Mouse (Mus musculus) myocyte (in vitro differentiated cells): ENCODE measurements at regions not wholly inside any gene's neighbourhood (a gene's known extent, or its start where the extent isn't known, plus 50 kb on each side); places are given as distances from the start of the nearest gene placed in this dataset.

Experiments
- H3K27me3 ChIP-seq: one replicate; pipeline ENCODE4 v1.6.1; 2011; ENCODE audit not compliant: control insufficient read depth, insufficient read depth, insufficient read length
- H3K36me3 ChIP-seq: one replicate; pipeline ENCODE4 v1.6.1; 2011; ENCODE audit not compliant: control insufficient read depth, insufficient read depth
- H3K4me2 ChIP-seq: one replicate; pipeline ENCODE4 v1.6.1; 2011; ENCODE audit warnings: low read depth, control low read depth
- H3K4me3 ChIP-seq: one replicate; pipeline ENCODE4 v1.5.1; 2011; ENCODE audit warnings: mild to moderate bottlenecking, control low read depth, moderate library complexity
- H3K79me2 ChIP-seq: one replicate; pipeline ENCODE4 v1.6.1; 2011; ENCODE audit not compliant: control insufficient read depth, insufficient read depth
- H3ac ChIP-seq: one replicate; pipeline ENCODE4 v1.6.1; 2011; ENCODE audit not compliant: control insufficient read depth, insufficient read length
- CEBPB ChIP-seq: IDR thresholded peaks from 2 replicates; pipeline ENCODE4 v1.6.1; 2011; ENCODE audit warnings: mild to moderate bottlenecking, moderate library complexity; ENCODE audit not compliant: poor library complexity, insufficient read depth, severe bottlenecking
- E2F4 ChIP-seq: IDR thresholded peaks from one replicate; pipeline ENCODE4 v1.6.1; 2011; ENCODE audit warnings: mild to moderate bottlenecking, control low read depth, moderate library complexity; ENCODE audit not compliant: insufficient read depth
- MAX ChIP-seq: IDR thresholded peaks from one replicate; pipeline ENCODE4 v1.6.1; 2011; ENCODE audit warnings: low read depth, mild to moderate bottlenecking, control low read depth
- MYOD1 ChIP-seq, 3 experiments: IDR thresholded peaks; one replicate each; pipeline ENCODE4 v1.6.1; 2011; ENCODE audit warnings: control low read depth in 2 of 3, low read depth in 2 of 3, mild to moderate bottlenecking in 2 of 3, moderate library complexity in 1 of 3; ENCODE audit not compliant: insufficient read length in 2 of 3, control insufficient read depth in 1 of 3
- MYOG ChIP-seq, 3 experiments: IDR thresholded peaks; one replicate each; pipeline ENCODE4 v1.6.1; 2011; ENCODE audit warnings: control low read depth in 2 of 3, low read depth in 2 of 3, mild to moderate bottlenecking in 2 of 3; ENCODE audit not compliant: insufficient read length in 2 of 3, control insufficient read depth in 1 of 3, insufficient read depth in 1 of 3
- POLR2A ChIP-seq: IDR thresholded peaks from one replicate; pipeline ENCODE4 v1.6.1; 2011; ENCODE audit warnings: low read depth, mild to moderate bottlenecking, control low read depth, moderate library complexity; ENCODE audit not compliant: insufficient read length
- POLR2AphosphoS2 ChIP-seq: IDR thresholded peaks from one replicate; pipeline ENCODE4 v1.6.1; 2011; ENCODE audit warnings: low read depth, control low read depth; ENCODE audit not compliant: insufficient read length
- REST ChIP-seq: IDR thresholded peaks from one replicate; pipeline ENCODE4 v1.6.1; 2011; ENCODE audit warnings: mild to moderate bottlenecking, control low read depth, moderate library complexity; ENCODE audit not compliant: insufficient read depth, insufficient read length
- SRF ChIP-seq: IDR thresholded peaks from one replicate; pipeline ENCODE4 v1.6.1; 2011; ENCODE audit warnings: low read depth; ENCODE audit not compliant: control insufficient read depth, insufficient read length
- TCF12 ChIP-seq: IDR thresholded peaks from one replicate; pipeline ENCODE4 v1.6.1; 2011; ENCODE audit warnings: mild to moderate bottlenecking, control low read depth; ENCODE audit not compliant: poor library complexity, insufficient read depth, severe bottlenecking
- TCF3 ChIP-seq: IDR thresholded peaks from one replicate; pipeline ENCODE4 v1.6.1; 2011; ENCODE audit warnings: low read depth, control low read depth; ENCODE audit not compliant: insufficient read length
- USF1 ChIP-seq: IDR thresholded peaks from one replicate; pipeline ENCODE4 v1.6.1; 2011; ENCODE audit warnings: low read depth, mild to moderate bottlenecking, control low read depth, moderate library complexity

- Histone ChIP-seq H3ac (no peak overlapping the region), H3K27me3 (no peaks in the 10 kb centered on the region), H3K4me2 (peak overlapping the region; percentile 58), H3K36me3 (no peaks in the 10 kb centered on the region), H3K79me2 (no peaks in the 10 kb centered on the region), H3K4me3 (no peak overlapping the region)
- peak; percentile 76 for TF ChIP-seq CEBPB
- TF ChIP-seq TCF12, result peak; percentile 19
- peak in 2 of 3 experiments; percentile 90 to 94 for TF ChIP-seq MYOD1 (IDR thresholded peaks at IDR 0.05; ENCODE audit: control insufficient read depth in 1 of 3, insufficient read length in 2 of 3, low read depth in 2 of 3)
- TF ChIP-seq USF1, result no peak
These were observed 77.2 kb downstream of the Ets2 start for GRCm38 (mm10) chr16:95778845-95779722.

- Histone ChIP-seq H3K4me2 (peak overlapping the region; percentile 58), H3K4me3 (no peak overlapping the region), H3K79me2 (no peaks in the 10 kb centered on the region), H3K36me3 (no peaks in the 10 kb centered on the region), H3K27me3 (no peaks in the 10 kb centered on the region), H3ac (no peak overlapping the region)
- TF ChIP-seq MYOG (IDR thresholded peaks at IDR 0.05; ENCODE audit: control insufficient read depth in 1 of 3, insufficient read depth in 1 of 3, insufficient read length in 2 of 3, low read depth in 2 of 3) (no peak), TCF3 (no peak), USF1 (no peak), TCF12 (no peak)
These were observed 76.3 kb downstream of the Ets2 start for GRCm38 (mm10) chr16:95778173-95778572.

- H3ac ChIP-seq, result no peak overlapping the region
- no peak overlapping the region for H3K4me3 ChIP-seq
- no peak for TF ChIP-seq MYOD1 (IDR thresholded peaks at IDR 0.05; ENCODE audit: control insufficient read depth in 1 of 3, insufficient read length in 2 of 3, low read depth in 2 of 3)
- no peak for TF ChIP-seq REST
- no peak for TF ChIP-seq TCF3
- TF ChIP-seq CEBPB, result no peak
- no peak for TF ChIP-seq MAX
- TF ChIP-seq SRF, result no peak
- TF ChIP-seq POLR2AphosphoS2, result no peak
- TF ChIP-seq POLR2A, result no peak
- TF ChIP-seq MYOG (IDR thresholded peaks at IDR 0.05; ENCODE audit: control insufficient read depth in 1 of 3, insufficient read depth in 1 of 3, insufficient read length in 2 of 3, low read depth in 2 of 3), result no peak
- TF ChIP-seq TCF12, result no peak
- H3K36me3 ChIP-seq, result no peaks in the 10 kb centered on the region
- no peak overlapping the region for H3K4me2 ChIP-seq
- no peaks in the 10 kb centered on the region for H3K79me2 ChIP-seq
- H3K27me3 ChIP-seq, result no peaks in the 10 kb centered on the region
These were observed 74.9 kb downstream of the Ets2 start for GRCm38 (mm10) chr16:95776610-95777363.

- TF ChIP-seq SRF (no peak), POLR2A (no peak), MAX (no peak), MYOG (IDR thresholded peaks at IDR 0.05; ENCODE audit: control insufficient read depth in 1 of 3, insufficient read depth in 1 of 3, insufficient read length in 2 of 3, low read depth in 2 of 3) (no peak), USF1 (no peak), MYOD1 (IDR thresholded peaks at IDR 0.05; ENCODE audit: control insufficient read depth in 1 of 3, insufficient read length in 2 of 3, low read depth in 2 of 3) (no peak)
- H3K27me3 ChIP-seq, result no peaks in the 10 kb centered on the region
- no peaks in the 10 kb centered on the region for H3K36me3 ChIP-seq
- no peak overlapping the region for H3K4me2 ChIP-seq
- no peaks in the 10 kb centered on the region for H3K79me2 ChIP-seq
- no peak overlapping the region for H3ac ChIP-seq
- H3K4me3 ChIP-seq, result no peak overlapping the region
These were observed 74.1 kb downstream of the Ets2 start for GRCm38 (mm10) chr16:95776010-95776409.

- no peaks in the 10 kb centered on the region for H3K27me3 ChIP-seq
- TF ChIP-seq REST (no peak), E2F4 (no peak), CEBPB (no peak), MAX (no peak), MYOD1 (IDR thresholded peaks at IDR 0.05; ENCODE audit: control insufficient read depth in 1 of 3, insufficient read length in 2 of 3, low read depth in 2 of 3) (no peak), MYOG (IDR thresholded peaks at IDR 0.05; ENCODE audit: control insufficient read depth in 1 of 3, insufficient read depth in 1 of 3, insufficient read length in 2 of 3, low read depth in 2 of 3) (no peak), TCF3 (no peak), USF1 (no peak), POLR2A (no peak), TCF12 (no peak), SRF (no peak), POLR2AphosphoS2 (no peak)
- no peak overlapping the region for H3K4me2 ChIP-seq
- H3K79me2 ChIP-seq, result no peaks in the 10 kb centered on the region
- no peak overlapping the region for H3ac ChIP-seq
- H3K36me3 ChIP-seq, result no peaks in the 10 kb centered on the region
- no peak overlapping the region for H3K4me3 ChIP-seq
These were observed 73.5 kb downstream of the Ets2 start for GRCm38 (mm10) chr16:95775361-95775760.
